Mouse (Mus musculus) frontal cortex, postnatal 25 days (tissue): Measurements from ENCODE around the gene Alkbh7.

ENCODE experiments used
- DNase-seq, 2 experiments: peaks; one replicate each; pipeline ENCODE4 v3.0.0; 2022; ENCODE audit warnings: low spot score in 2 of 2

The Alkbh7 gene

DNA sequence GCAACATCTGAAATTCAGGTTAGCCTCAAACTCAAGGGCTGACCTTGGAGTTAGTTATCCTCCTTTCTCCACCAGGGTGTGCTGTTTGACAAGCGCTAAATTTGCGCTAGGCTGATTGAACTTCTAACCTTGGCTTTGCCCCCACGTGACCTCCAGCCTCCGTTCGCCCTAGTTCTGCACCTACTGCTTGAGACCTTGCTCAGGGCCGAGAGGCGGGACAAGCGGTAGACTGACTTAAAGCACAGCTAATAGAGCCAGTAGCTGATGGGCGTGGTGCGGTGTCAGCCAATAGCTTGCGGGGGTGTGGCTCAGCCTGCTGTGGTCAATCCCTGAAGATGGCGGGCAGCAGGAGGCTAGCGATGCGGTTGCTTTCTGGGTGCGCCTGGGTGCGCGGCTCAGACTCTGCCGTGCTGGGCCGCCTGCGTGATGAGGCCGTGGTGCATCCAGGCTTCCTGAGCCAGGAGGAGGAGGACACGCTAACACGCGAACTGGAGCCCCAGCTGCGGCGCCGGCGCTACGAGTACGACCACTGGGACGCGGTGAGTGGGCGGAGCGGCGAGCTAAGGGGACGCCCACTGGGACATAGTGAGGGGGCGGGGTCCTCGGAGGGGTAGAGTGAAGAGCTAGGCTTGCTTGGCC is at the start of gene Alkbh7:
Alkbh7 (plus strand) TSS at position 311 of the 639 bp plus-strand sequence.
- peak; percentile 80 to 91 for DNase-seq

DNA sequence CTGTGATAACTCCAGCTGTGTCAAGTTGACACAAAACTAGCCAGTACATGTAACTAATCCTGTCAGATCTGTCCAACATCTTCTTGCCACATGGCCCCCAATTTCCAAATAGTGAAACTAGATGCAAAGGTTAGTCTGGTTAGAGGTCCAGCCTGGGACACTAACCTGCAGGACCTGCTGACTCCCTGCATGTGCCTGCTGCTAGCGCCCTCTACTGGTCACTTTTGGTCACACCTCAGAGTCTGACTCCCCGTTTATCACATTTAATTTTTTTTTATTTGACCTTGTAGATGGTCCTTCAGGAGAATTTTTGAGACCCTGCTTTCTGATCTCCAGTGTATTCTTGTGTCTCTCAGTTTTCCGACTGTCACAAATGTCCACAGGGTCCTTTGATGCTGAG is 46.2 kb upstream of the Alkbh7 start:
- DNase-seq, result no peak

DNA sequence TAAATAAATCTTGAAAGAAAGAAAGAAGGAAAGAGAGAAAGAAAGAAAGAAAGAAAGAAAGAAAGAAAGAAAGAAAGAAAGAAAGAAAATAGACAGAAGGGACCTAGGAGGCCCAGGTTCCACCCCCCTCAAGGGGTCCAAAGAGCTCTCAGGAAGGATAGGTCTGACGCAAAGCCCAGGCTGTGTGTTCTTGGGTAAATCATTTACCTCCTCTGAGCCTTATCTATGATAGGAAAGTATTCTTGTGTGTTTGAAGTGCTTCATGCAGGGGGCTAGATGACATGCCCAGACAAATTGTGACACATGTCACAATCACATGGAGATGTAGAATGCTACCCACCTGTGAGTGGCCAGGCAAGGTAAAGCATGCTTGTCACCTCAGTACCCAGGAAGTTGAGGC is 44.5 kb upstream of the Alkbh7 start:
- no peak for DNase-seq

DNA sequence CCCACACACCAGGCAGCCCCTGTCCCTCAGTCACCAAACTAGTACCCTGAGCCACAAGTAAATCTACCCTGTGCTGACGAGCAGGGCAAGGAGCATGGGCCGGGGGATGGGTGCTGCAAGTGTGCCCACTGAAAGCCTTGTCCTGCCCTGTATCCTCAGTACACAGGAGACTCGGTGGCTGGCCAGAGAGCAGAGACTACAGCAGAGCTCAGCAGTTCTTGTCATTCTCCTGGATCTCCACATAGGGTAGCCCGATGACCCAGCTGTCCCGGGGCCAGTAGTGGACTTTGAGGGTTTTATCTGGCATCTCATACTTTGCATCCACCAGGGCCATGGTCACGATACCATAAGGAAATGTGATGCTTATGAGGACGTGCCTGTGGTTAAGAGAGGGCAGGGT is 42.3 kb upstream of the Alkbh7 start:
- DNase-seq, result no peak

DNA sequence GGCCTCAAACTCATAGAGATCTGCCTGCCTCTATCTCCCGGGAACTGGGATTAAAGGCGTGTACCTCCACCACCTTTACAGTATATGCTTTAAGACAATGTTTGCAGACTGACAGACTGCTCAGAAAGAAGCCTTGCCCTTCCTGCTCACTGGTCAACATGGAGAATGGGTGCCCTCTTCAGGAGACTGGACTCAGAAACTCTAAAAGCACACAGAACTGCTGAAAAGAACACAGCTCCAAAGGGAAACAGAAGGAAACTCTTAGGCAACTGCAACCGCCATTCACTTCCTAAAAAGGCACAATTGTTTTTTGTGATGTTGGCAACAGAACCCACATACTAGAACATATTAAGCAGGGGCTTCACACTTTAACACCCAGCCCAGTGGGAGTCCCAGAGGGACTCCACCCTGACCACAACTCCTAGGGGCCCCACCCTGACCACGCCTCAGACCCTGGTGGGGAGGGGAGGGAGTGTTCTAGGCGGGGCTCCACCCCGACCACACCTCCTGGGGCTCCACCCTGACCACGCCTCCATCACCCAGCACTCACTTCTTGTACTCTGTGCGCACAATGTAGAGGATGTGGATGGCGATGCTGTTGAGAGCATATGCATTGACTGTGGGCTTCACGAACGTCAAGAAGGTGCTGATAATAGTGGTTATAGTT is 39.2 kb upstream of the Alkbh7 start:
- DNase-seq, result no peak

DNA sequence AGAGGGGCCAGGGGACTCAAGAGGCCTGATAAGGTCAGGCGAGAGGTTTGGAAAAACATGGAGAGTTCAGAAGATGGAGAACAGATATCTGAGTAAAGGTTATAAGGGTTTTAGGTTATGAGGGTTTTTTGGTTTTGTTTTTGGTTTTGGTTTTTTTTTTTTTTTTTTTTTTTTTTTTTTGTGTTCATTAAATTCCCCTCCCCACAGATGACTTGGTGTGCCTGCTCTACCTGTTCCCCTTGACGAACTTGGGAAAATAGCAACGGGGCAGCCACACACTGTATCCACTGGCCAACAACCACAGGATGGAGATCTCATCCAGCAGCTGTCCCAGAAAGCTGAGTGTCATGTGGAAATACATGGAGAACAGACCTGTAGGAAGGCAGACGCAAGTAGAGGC is 38.5 kb upstream of the Alkbh7 start:
- DNase-seq, result no peak

DNA sequence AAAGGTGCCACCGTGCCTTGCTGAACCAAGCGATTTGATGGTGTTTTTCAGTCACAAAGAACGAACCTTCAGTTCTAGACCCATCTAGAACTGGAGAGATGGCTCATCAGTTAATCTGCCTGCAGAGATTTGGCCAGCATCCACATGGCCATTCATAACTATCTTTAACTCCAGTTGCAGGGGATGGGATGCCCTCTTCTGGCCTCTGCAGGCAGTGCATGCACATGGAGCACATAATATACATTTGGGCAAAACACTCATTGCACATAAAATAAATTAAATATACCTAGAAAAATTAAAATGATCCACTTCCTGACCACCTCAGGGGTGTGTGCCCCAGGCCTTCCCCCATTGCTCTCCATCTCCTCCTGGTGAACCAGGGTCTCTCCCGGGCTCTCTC is 35.3 kb upstream of the Alkbh7 start:
- DNase-seq, result no peak

DNA sequence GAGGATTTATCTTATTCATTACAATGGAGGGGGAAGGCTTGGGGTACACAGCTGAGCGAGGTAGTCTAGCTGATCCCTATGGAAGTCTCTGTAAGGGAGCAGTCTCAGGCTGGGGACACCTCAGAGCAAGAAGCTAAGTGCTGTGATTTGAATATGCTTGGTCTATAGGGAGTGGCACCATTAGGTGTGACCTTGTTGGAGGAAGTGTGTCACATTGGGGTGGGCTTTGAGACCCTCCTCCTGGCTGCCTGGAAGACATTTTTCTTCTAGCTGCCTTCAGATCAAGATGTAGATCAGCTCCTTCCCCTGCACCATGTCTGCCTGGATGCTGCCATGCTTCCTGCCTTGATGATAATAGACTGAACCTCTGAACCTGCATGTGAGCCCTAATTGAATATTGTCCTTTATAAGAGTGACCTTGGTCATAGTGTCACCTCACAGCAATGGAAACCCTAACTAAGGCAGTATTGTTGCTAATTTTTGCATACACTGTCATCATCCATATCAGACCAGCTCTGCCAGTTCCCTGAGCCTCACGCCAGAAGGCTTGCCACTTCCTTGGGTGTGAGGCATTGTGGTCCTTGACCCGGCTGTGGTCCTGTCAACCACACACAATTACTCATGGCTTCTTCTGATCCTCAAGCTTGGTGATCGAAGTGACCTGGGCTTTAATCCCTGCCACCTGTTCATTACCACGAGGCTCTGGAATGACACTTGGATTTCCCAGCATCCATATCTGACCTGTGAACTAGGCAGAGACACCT is 34.3 kb upstream of the Alkbh7 start:
- no peak for DNase-seq

DNA sequence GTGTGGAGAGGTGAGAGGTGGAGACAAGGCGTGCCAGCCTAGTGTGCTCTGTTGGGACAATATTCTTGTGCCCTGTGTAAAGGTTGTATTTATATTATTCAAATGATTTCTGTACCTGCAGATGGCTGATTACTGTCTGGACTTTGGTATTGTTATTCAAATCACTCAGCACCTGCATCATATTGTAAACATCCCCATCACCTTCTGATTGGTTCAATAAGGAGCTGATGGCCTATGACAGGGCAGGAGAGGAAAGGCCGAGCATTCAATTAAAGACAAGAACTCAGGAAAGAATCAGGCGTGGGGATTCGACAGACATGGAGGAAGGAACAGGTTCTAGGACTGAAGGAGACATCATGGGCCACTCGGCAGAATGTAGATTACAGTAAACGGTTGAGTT is 33.5 kb upstream of the Alkbh7 start:
- no peak for DNase-seq

DNA sequence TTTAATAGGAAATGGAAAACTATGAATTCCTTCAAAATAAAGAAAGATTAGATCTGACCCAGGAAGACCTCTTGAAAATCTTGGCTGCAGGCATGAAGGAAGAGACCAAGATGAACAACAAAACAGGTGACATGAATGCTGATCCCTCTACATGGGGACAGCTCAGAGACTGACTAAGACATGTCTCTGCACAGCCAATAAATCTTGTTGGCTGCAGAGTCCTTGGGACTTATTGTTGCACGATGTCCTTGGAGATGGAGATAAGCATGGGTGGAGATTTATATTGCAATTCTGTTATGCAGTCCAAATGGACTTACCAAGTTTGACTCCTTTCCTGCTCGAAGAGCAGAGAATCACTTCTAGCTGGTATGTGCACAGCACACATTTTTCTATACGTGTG is 27.8 kb upstream of the Alkbh7 start:
- DNase-seq, result no peak

DNA sequence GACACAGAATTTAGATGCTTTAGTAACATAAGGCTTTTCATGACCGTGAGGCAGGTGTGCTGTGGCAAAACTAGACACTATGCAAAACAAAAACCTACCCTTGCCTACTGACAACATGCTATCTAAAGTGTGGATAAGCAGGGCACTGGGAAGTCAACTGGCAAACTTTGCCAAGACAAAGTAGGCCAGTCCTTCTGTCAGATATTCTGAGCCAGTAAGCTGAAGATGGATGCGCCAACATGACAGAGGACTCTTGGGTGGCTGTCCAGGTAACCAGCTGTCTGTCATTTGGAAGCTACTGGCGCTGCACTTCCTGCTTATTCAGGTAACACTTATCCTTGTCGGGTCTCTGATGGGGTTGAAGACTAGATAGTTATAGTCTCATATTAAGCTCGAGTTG is 27.1 kb upstream of the Alkbh7 start:
- no peak for DNase-seq

DNA sequence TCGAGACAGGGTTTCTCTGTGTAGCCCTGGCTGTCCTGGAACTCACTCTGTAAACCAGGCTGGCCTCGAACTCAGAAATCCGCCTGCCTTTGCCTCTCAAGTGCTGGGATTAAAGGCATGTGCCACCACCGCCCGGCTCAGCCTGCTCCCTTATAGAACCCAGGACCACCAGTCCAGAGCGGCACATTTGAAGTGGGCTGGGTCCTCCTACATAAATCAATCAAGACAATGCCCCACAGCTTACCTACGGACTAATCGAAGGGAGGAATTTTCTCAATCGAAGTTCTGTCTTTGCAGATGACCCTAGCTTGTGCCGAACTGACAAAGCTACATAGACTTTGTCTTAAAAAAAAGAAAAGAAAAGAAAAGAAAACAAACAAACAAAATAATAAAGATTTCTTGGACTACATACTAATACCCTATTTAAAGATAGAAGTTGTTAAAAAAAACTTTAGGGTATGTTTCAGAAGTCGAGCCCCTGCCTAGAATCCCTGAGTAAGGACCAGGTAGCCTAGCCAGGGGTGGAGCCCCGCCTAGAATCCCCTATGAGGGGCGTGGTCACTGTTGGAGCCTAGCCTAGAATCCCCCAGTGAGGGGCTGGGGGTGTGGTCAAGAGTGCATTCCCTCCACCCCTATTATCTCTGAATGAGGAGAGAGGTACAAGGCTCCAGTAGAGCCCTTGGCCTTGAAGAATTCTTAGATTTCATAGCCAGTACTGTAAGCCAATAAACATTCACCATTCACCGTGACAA is 23.0 kb upstream of the Alkbh7 start:
- DNase-seq, result no peak

DNA sequence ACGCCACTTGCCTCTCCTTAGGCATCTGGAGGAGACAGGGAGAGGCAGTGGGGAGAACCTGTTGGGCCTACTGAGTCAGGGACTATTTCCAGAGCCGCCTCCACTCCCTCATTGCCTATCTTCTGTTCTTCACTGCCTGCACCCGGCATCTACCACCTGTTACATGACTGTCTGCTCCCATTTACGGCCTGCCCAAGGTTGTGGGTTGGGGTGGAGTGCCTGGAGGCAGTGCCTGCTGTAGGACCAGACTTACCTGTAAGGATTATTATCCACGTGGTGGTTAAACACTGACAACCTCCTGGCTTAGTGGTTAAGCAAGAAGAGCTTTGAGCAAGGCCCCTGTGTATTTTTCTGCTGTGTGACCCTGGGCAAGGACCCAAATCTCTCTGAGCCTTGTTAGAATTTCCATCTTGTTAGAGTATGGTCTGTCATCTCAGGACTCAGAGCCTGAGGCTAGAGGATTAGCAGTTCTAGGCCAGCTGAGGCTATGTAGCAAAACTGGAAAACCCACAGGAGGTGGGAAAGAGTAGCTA is 22.4 kb upstream of the Alkbh7 start:
- DNase-seq, result no peak

DNA sequence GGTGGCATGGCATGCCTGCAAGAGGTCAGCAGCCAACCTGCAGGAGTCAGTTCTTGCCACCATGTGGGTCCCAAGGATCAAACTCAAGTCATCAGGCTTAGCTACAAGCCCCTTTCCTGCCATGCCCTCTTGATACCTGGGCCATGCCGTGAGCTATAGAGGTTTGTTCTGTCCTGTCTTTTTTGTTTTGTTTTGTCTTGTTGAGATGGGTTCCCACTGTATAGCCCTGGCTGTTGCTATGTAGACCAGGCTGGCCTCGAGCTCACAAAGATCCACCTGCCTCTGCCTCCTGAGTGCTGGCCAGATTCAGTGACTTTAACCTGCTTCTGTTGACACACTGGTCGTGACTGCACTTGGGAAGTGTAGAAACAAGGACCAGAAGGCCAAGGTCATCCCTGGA is 21.7 kb upstream of the Alkbh7 start:
- no peak for DNase-seq

DNA sequence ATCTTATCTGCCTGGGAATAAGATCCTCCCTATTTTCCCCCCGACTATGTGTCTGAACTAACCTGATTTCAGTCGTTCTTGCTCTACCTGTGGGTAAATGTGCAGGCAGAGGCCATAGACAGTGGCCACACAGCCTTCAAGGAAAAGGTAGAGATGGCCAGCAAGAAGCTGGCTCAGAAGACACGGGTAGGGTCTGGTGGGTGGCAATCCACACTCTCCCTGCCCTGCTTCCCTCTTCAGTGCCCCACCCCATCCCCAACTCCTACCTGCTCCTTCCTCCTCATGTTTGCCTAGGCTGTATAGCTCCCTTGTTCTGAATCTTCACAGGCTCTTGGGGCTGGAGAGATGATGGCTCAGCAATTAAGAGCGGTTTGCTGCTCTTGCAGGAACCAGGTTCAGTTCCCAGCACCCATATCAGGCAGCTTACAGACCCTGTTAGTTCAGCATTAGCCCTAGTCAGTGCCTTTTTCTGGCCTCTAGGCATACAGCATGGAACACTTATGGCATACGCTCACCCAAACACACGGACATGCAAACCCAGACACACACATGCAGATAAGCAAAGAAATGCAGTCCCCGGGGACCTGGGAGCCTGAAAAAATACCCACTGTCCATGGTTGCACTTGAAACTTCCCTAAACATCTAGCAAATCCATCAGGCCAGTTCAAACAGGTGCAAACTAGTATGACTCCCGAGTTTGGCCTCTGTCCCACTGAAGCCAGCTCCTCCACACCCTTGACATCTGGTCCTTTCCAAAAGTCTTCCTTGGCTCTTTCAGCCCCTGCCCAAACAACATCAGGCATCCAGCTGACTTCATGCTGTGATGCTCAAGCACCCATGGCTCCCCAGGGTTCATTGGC is 20.4 kb upstream of the Alkbh7 start:
- DNase-seq, result no peak

DNA sequence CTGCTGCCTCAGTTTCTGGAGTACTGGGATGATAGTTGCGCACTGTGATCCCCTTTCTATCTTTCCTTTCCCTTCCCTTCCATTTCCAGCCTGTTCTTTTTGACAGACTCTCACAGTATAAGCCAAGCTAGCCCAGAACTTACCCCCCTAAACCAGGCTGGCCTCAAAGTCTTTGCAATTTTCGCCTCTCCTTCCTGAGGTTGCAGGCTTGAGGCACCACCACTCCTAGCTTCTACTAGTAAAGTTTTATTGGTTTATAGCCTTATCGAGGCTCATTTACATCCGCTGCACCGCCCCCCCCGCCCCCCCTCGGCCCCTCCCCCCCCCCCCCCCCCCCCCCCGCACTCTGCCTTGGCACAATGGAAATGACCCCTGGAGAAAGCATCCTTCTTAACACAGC is 17.6 kb upstream of the Alkbh7 start:
- DNase-seq, result no peak

DNA sequence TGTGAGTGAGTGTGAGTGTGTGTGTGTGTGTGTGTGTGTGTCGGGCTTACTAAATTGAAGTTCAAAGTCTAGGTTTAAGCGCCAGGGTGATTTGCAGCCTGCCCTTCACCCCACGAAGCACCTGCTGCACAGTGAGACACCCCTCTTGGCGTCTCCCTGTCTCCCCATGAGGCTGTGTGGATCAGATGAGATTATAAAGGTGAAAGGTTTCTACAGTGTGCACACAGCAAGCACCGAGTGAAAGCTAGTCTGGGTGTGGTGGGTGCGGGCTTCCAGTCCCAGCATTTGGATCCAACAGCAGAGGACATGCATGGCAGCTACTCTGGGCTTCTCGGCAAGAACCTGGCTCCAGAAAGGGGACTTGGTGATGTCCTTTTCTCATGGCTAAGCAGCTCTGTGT is 16.1 kb upstream of the Alkbh7 start:
- no peak for DNase-seq

DNA sequence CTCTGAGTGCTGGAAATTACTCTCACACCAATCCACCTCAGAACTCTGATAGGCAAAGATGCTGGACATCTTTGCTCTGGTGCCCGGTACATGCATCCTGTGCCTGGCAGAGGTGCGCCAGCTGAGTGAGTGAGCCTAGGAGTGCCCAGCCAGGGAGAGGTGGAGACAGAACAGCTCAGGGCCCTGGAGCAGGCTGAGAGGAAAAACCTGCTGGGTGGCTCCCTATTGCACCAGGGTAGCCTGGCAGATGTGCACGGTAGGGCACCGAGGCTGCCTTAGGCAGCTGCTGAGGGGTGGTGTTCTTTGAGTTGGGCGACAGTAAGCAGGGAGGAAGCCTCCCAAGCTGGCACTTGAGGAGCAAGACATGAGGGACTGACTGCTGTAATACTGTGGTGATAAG is 15.1 kb upstream of the Alkbh7 start, which contains the start of gene Acer1:
Acer1 (minus strand) TSS at position 114 of the 400 bp plus-strand sequence.
- no peak for DNase-seq

DNA sequence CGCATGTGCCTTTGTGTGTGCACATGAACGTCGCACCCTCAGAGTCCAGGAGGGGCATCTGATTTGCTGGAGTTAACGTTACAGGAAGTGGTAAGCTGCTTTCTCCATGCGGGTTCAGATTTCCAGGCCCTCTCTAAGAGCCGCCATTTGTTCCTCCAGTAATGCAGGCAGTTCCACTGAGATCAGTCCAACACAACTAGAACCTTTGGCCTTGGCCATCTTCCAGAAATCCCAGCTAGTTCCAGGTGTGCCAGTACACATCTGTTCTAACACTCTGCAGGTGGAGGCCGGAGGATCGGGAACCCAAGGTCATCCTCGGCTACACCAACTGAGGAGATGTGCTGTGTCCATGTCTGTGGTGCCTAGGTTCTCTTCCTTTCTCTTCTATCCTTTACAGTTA is 12.3 kb upstream of the Alkbh7 start:
- DNase-seq, result no peak

DNA sequence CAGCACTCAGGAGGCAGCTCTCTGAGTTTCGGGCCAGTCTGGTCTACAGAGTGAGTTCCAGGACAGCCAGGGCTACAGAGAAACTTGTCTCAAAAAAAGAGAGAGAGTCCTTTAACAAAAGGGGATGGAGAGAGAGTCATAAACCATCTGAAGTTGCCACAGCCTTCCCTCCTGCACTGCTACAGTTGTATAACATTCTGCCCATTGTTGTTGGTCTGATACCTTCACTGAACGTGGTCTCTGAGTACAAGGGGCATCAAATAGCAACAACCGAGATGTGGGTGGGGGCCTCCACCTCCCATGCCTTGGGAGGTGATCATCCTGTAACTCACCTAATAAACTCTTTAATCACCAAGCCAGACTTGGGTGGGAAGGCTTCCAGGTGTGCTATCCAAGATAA is 11.5 kb upstream of the Alkbh7 start:
- DNase-seq, result no peak
